ENCODE assay signal across 35 mouse cellular contexts in the genomic region with DNA sequence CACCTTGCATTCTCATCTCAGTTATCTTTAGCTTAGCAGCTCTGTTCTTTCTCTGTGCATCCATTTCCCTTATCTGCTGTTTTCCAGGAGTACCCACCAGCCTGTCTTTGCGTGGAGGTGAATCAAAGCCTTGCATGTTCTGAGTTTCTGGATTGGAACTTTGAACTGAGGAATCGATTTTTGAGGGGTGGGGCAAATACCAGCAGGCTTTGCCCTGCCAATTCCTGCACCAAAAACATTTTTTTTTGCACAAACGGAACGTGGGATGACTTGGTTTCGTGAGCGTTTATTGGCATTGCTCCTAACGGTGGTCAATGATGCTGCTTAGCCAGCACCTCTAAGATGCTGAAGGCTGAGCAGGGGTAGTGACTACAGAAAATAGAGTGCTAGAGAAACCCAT.
"Had no signal": no experiment of that assay in that cellular context is flagged by ENCODE, and none has a peak within 500 bp of the region (broad histone marks: within the 10 kb centered on the region; RNA-seq: fewer than 3 reads in every experiment).

No protein-coding gene starts in this region.

- H3K9me3 ChIP-seq: heart, embryonic 10.5 days; heart, embryonic 12.5 days; heart, embryonic 13.5 days; heart, embryonic 15.5 days; hindbrain, embryonic 10.5 days; hindbrain, embryonic 12.5 days; hindbrain, embryonic 13.5 days; hindbrain, embryonic 15.5 days; intestine, embryonic 15.5 days; kidney, embryonic 15.5 days had no signal

- DNase-seq: heart, adult 2 months; heart, postnatal 10 days; heart, postnatal 14 days; heart, postnatal 36 days; kidney, adult 11 months; kidney, adult 18-20 months; kidney, adult 2 months; kidney, adult 8-10 months; kidney, adult 9 months; kidney, postnatal 10 days; kidney, postnatal 14 days; kidney, postnatal 25 days; kidney, postnatal 36 days; kidney, postnatal 4 days; layer of hippocampus, adult 9-11 months; layer of hippocampus, postnatal 36 days had no signal

- H3K27me3 ChIP-seq: heart, embryonic 12.5 days; heart, embryonic 13.5 days; heart, embryonic 15.5 days; hindbrain, embryonic 12.5 days; hindbrain, embryonic 15.5 days; intestine, embryonic 15.5 days; kidney, embryonic 15.5 days had no signal

- H3K27ac ChIP-seq: heart, adult 2 months; heart, embryonic 10.5 days; heart, embryonic 13.5 days; heart, embryonic 15.5 days; hindbrain, embryonic 10.5 days; hindbrain, embryonic 12.5 days; hindbrain, embryonic 13.5 days; hindbrain, embryonic 14.5 days; hindbrain, embryonic 15.5 days; hindbrain, postnatal 0 days; intestine, embryonic 15.5 days; kidney, embryonic 15.5 days; kidney, postnatal 0 days; layer of hippocampus, adult 2 months had no signal

- H3K4me3 ChIP-seq: heart, adult 2 months; heart, embryonic 10.5 days; heart, embryonic 12.5 days; heart, embryonic 13.5 days; heart, embryonic 15.5 days; hindbrain, embryonic 10.5 days; hindbrain, embryonic 12.5 days; hindbrain, embryonic 13.5 days; hindbrain, embryonic 15.5 days; intestine, embryonic 15.5 days; kidney, embryonic 15.5 days; layer of hippocampus, adult 2 months had no signal

- H3K9ac ChIP-seq: heart, embryonic 12.5 days; heart, embryonic 13.5 days; heart, embryonic 15.5 days; hindbrain, embryonic 12.5 days; hindbrain, embryonic 13.5 days; hindbrain, embryonic 14.5 days; hindbrain, embryonic 15.5 days; intestine, embryonic 15.5 days; kidney, embryonic 15.5 days had no signal

- H3K4me2 ChIP-seq: heart, embryonic 11.5 days; heart, embryonic 12.5 days; heart, embryonic 13.5 days; heart, embryonic 15.5 days; hindbrain, embryonic 12.5 days; hindbrain, embryonic 13.5 days; hindbrain, embryonic 14.5 days; hindbrain, embryonic 15.5 days; intestine, embryonic 15.5 days; kidney, embryonic 15.5 days had no signal

- H3K36me3 ChIP-seq: heart, embryonic 12.5 days; heart, embryonic 15.5 days; hindbrain, embryonic 10.5 days; hindbrain, embryonic 12.5 days; hindbrain, embryonic 13.5 days; hindbrain, embryonic 15.5 days; intestine, embryonic 15.5 days had no signal

- ATAC-seq: hindbrain, embryonic 16.5 days; hindbrain, postnatal 0 days; inflammation-experienced regulatory T-cells, adult 6 months; intestine, embryonic 15.5 days; intestine, embryonic 16.5 days; intestine, postnatal 0 days had no signal
